In genomic region chr2:33309426-33309825, GRCm38 (mm10) we compare ENCODE assay signal across 8 mouse cellular contexts.
DNase-seq lines count a peak whose midpoint lies in the region; ATAC-seq and TF ChIP-seq lines count a peak whose summit lies in the region.

No protein-coding gene starts in this region.

- ATAC-seq in heart, embryonic 12.5 days (ENCODE audit: insufficient number of reproducible peaks, low FRiP score) = no peak

- no peak overlapping the region for H3K9ac ChIP-seq in heart, embryonic 12.5 days

- 0 out of 2 replicates have a peak, but pooled peaks cover 9% of the 10 kb centered on the region for H3K4me1 ChIP-seq in heart, embryonic 12.5 days (replicated peaks)

- no peaks in the 10 kb centered on the region for H3K9me3 ChIP-seq in heart, embryonic 12.5 days (replicated peaks)

- H3K27me3 ChIP-seq in heart, embryonic 12.5 days (replicated peaks) = no peaks in the 10 kb centered on the region

- TF ChIP-seq CTCF in brain, embryonic 14.5 days (IDR thresholded peaks at IDR 0.05; ENCODE audit: borderline replicate concordance, extremely low read depth, insufficient read depth, insufficient read length) = no peak

- no peak for TF ChIP-seq POLR2A in brain, embryonic 14.5 days (IDR thresholded peaks at IDR 0.05; ENCODE audit: borderline replicate concordance, extremely low read depth, insufficient read depth, insufficient read length, poor library complexity, severe bottlenecking)

- DNase-seq in heart, postnatal 4 days = peak; percentile 47
- peak; percentile 76 for DNase-seq in brain, embryonic 14.5 days (ENCODE audit: low read depth)
- peak; percentile 81 for DNase-seq in cerebellum, adult 9-10 months
- peak; percentile 69 to 76 for DNase-seq in layer of hippocampus, postnatal 36 days
- DNase-seq in yolk sac, embryonic 10.5 days (ENCODE audit: low spot score) = no peak
- no peak for DNase-seq in thymus, adult 18-20 months
- DNase-seq in spleen, postnatal 10 days (ENCODE audit: low spot score in 2 of 2) = no peak

- WGBS in heart, embryonic 12.5 days = 84% methylated on average over 9 of the region's 9 CpGs

- H3K4me2 ChIP-seq in heart, embryonic 12.5 days = no peak overlapping the region

- H3K4me3 ChIP-seq in heart, embryonic 12.5 days = no peak overlapping the region

- H3K36me3 ChIP-seq in heart, embryonic 12.5 days = no peaks in the 10 kb centered on the region

- no peak overlapping the region for H3K27ac ChIP-seq in heart, embryonic 12.5 days (ENCODE audit: poor library complexity, severe bottlenecking)

Comparison
In these comparisons a context has a peak if more than half of its experiments do, and no peak if none do; other contexts are left out.
1. DNase-seq: peak in heart, postnatal 4 days (single experiment), brain, embryonic 14.5 days (single experiment), cerebellum, adult 9-10 months (single experiment) and layer of hippocampus, postnatal 36 days (2 of 2); none in yolk sac, embryonic 10.5 days (single experiment), thymus, adult 18-20 months (0 of 2) and spleen, postnatal 10 days (0 of 2).